Mouse (Mus musculus) cerebellum, adult (tissue): ENCODE data around the gene Bglap.
A peak's percentile ranks its signal among the peaks of the same experiment; 100 is the strongest.

Source experiments
- ATAC-seq: cut with Nextera tagmentation; 2 replicates; pipeline ENCODE4 v1.9.2; 2017; ENCODE audit warnings: mild to moderate bottlenecking, moderate library complexity, mixed read lengths; ENCODE audit not compliant: insufficient number of reproducible peaks, low FRiP score, low TSS enrichment

The Bglap gene

GRCm38 (mm10) chr3:88354396-88355165, 29.7 kb downstream of the Bglap start:
- ATAC-seq = no peak

GRCm38 (mm10) chr3:88352907-88353306, 31.4 kb downstream of the Bglap start:
- ATAC-seq = no peak

- no peak for ATAC-seq
Measured at GRCm38 (mm10) chr3:88350732-88351131, 33.5 kb downstream of the Bglap start.

DNA sequence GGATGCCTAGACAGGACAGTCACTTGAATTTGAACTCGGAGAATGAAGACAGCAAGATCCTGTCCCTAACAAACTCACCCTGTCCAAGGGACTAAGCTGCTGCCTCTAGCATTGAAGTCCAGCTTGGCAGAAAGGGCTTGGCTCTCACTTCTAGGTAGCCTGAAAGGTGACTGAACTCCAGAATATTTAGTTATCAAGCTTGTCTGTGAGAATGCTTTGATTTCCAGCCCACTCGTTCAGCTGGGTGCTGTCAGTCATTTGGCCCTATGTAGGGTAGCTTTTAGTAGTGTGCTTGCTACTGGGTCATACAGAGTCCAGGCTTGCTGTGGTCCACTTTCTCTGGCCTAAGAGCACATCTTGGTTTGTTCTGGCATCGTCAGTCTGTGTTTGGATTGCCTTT, 45.3 kb downstream of the Bglap start:
- no peak for ATAC-seq

GRCm38 (mm10) chr3:88338316-88338715, 45.9 kb downstream of the Bglap start:
- ATAC-seq = no peak

DNA sequence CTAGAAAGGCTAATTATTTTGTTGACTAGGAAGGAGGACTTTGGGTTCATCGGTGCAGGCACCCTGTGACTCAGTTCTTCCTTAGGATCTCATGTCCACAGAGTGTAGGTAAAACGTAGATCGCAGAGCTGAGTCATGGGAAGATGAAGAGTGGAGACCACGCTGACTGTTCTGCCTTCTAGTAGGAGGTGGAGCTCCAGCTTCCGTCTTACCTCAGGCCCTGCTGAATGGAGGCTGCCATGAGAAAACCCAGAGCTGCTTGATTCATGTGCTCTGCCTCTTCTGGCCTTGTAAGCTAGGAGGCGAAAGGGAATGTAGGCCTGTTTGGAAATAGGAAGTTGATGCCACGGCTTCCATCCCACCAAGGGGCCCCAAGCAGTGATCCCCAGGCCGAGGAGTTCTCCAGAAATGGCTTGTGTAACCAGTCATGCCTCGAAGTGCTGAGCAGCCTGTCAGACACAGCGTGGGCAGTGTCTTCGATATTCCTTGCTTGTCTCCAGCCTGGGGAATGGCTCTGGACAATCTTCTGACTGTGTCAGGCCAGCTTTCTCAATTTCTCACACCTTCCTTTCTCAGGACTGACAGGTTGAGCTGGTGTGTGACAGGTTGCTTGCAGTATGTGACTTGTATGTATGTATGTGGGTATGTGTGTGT, 46.8 kb downstream of the Bglap start:
- ATAC-seq = no peak

GRCm38 (mm10) chr3:88336058-88337013, 47.9 kb downstream of the Bglap start, which contains the start of the genes Tmem79 and Smg5:
TSS of gene Tmem79 (minus strand) at chr3:88336148.
TSS of gene Smg5 (plus strand) at chr3:88336260.
- peak; percentile 93 for ATAC-seq

- no peak for ATAC-seq
Measured at GRCm38 (mm10) chr3:88335436-88336053, 48.7 kb downstream of the Bglap start.

DNA sequence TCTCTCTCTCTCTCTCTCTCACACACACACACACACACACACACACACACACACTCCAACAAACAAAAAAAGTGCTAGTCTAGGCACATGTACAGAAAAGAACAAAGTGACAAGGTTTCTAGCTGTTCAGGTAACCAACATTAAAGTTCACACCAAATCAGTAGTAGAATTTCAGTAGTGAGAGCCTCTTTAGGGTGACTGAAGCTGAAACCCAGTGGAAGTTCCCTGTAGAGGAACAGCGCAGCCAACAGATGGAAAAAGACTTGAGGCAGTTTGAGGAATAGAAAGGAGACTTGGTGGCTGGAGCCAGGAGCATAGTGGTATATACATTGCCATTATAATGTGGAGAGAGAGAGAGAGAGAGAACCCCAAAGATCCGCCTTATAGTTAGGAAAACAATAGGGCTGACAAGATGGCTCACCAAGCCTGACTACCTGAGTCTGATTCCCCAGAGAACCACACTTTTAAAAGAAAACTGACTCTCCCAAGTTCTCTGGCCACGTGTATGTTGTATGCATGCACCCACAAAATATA, 49.3 kb downstream of the Bglap start:
- no peak for ATAC-seq

- ATAC-seq = no peak
Measured at GRCm38 (mm10) chr3:88334029-88334658, 50.1 kb downstream of the Bglap start.
